8 mouse cellular contexts compared by ENCODE assay signal in genomic region chr8:107030650-107031576, GRCm38 (mm10). TPM values are rescaled to one million over a fixed set of nuclear protein-coding genes. Genes with fewer than 3 reads are reported as not detected.
DNase-seq lines count a peak whose midpoint lies in the region; ATAC-seq and TF ChIP-seq lines count a peak whose summit lies in the region.

Vps4a (plus strand) TSS chr8:107031222.

- H3K36me3 ChIP-seq in C2C12 (ENCODE audit: control insufficient read depth, insufficient read depth): peaks cover 4% of the 10 kb centered on the region
- H3K36me3 ChIP-seq in erythroblast, embryonic 14.5 days (ENCODE audit: control insufficient read depth): peaks cover 13% of the 10 kb centered on the region
- no peaks in the 10 kb centered on the region; the same call in 1 of the 2 replicates for H3K36me3 ChIP-seq in heart, embryonic 12.5 days
- no peaks in the 10 kb centered on the region for H3K36me3 ChIP-seq in kidney, postnatal 0 days (ENCODE audit: insufficient read depth, low read length)
- H3K36me3 ChIP-seq in liver, embryonic 11.5 days (ENCODE audit: control insufficient read depth, insufficient read depth, low read length): no peaks in the 10 kb centered on the region
- no peaks in the 10 kb centered on the region; the same call in 1 of the 2 replicates for H3K36me3 ChIP-seq in stomach, embryonic 14.5 days (ENCODE audit: control insufficient read depth, insufficient read depth, low read length)

- peaks cover 43% of the 10 kb centered on the region for H3K4me1 ChIP-seq in erythroblast, embryonic 14.5 days (ENCODE audit: control insufficient read depth)
- H3K4me1 ChIP-seq in heart, embryonic 12.5 days (replicated peaks): peaks cover 18% of the 10 kb centered on the region
- peaks cover 11% of the 10 kb centered on the region for H3K4me1 ChIP-seq in kidney, postnatal 0 days (replicated peaks; ENCODE audit: insufficient read depth, low read length)
- peaks cover 27% of the 10 kb centered on the region for H3K4me1 ChIP-seq in liver, embryonic 11.5 days (replicated peaks; ENCODE audit: control insufficient read depth, insufficient read depth, low read length)
- peaks cover 12% of the 10 kb centered on the region; the same call in 1 of the 2 replicates for H3K4me1 ChIP-seq in stomach, embryonic 14.5 days (ENCODE audit: control insufficient read depth, insufficient read depth, low read length)

- TF ChIP-seq CTCF in C2C12 (IDR thresholded peaks at IDR 0.05; ENCODE audit: control insufficient read depth, insufficient read depth, insufficient read length): peak; percentile 94
- TF ChIP-seq CTCF in brain, embryonic 14.5 days (IDR thresholded peaks at IDR 0.05; ENCODE audit: borderline replicate concordance, extremely low read depth, insufficient read depth, insufficient read length): peak; percentile 86
- peak; percentile 86 for TF ChIP-seq CTCF in kidney, postnatal 0 days (IDR thresholded peaks at IDR 0.05; ENCODE audit: low read depth)

- DNase-seq in brain, embryonic 14.5 days (ENCODE audit: low read depth): peak; percentile 97
- DNase-seq in kidney, postnatal 0 days (ENCODE audit: low spot score): peak; percentile 95
- peak; percentile 98 for DNase-seq in liver, embryonic 11.5 days (ENCODE audit: low spot score)
- peak; percentile 96 for DNase-seq in naive thymus-derived CD4-positive, alpha-beta T cell, adult 2 months (ENCODE audit: low read depth)

- H3K4me2 ChIP-seq in heart, embryonic 12.5 days: peak within 1 kb of the TSS; percentile 85
- H3K4me2 ChIP-seq in kidney, postnatal 0 days (ENCODE audit: low read length): peak within 1 kb of the TSS; percentile 82
- H3K4me2 ChIP-seq in liver, embryonic 11.5 days: peak within 1 kb of the TSS; percentile 78
- H3K4me2 ChIP-seq in stomach, embryonic 14.5 days (replicated peaks; ENCODE audit: low read depth, low read length): peak within 1 kb of the TSS; percentile 73

- peaks cover 36% of the 10 kb centered on the region for H3K79me2 ChIP-seq in C2C12 (ENCODE audit: control insufficient read depth, insufficient read depth)

- H3K9ac ChIP-seq in heart, embryonic 12.5 days: peak within 1 kb of the TSS; percentile 96
- peak within 1 kb of the TSS; percentile 92 for H3K9ac ChIP-seq in kidney, postnatal 0 days (ENCODE audit: low read depth, low read length)
- peak within 1 kb of the TSS; percentile 92 for H3K9ac ChIP-seq in liver, embryonic 11.5 days (ENCODE audit: low read depth, low read length)
- peak within 1 kb of the TSS; percentile 88 for H3K9ac ChIP-seq in stomach, embryonic 14.5 days (replicated peaks; ENCODE audit: low read depth, low read length)

- H3K9me3 ChIP-seq in erythroblast, embryonic 14.5 days (ENCODE audit: control insufficient read depth, low read length): no peaks in the 10 kb centered on the region
- H3K9me3 ChIP-seq in heart, embryonic 12.5 days (replicated peaks): no peaks in the 10 kb centered on the region
- no peaks in the 10 kb centered on the region for H3K9me3 ChIP-seq in kidney, postnatal 0 days (replicated peaks; ENCODE audit: low read length)
- H3K9me3 ChIP-seq in liver, embryonic 11.5 days (ENCODE audit: control insufficient read depth, low read length): no peaks in the 10 kb centered on the region
- H3K9me3 ChIP-seq in stomach, embryonic 14.5 days (ENCODE audit: control insufficient read depth, low read depth, low read length): no peaks in the 10 kb centered on the region

- H3K79me3 ChIP-seq in C2C12 (ENCODE audit: low read depth): peaks cover 10% of the 10 kb centered on the region

- peak within 1 kb of the TSS; percentile 64 for H3K4me3 ChIP-seq in C2C12 (ENCODE audit: insufficient read depth, poor library complexity, severe bottlenecking)
- H3K4me3 ChIP-seq in erythroblast, embryonic 14.5 days (replicated peaks): peak within 1 kb of the TSS; percentile 99
- H3K4me3 ChIP-seq in heart, embryonic 12.5 days: peak within 1 kb of the TSS; percentile 94
- peak within 1 kb of the TSS; percentile 95 for H3K4me3 ChIP-seq in kidney, postnatal 0 days (replicated peaks; ENCODE audit: low read depth, low read length)
- H3K4me3 ChIP-seq in liver, embryonic 11.5 days (ENCODE audit: low read depth, low read length): peak within 1 kb of the TSS; percentile 89
- H3K4me3 ChIP-seq in stomach, embryonic 14.5 days (ENCODE audit: low read depth, low read length): peak within 1 kb of the TSS; percentile 95

- peak; percentile 96 for ATAC-seq in heart, embryonic 12.5 days (ENCODE audit: insufficient number of reproducible peaks, low FRiP score)
- ATAC-seq in kidney, postnatal 0 days (replicated peaks; ENCODE audit: low FRiP score, low read depth): peak; percentile 94
- peak; percentile 95 for ATAC-seq in liver, embryonic 11.5 days (replicated peaks; ENCODE audit: low FRiP score)
- peak; percentile 93 for ATAC-seq in stomach, embryonic 14.5 days (ENCODE audit: insufficient number of reproducible peaks, insufficient read depth, low FRiP score, low read depth)

- peak; percentile 78 for TF ChIP-seq POLR2A in brain, embryonic 14.5 days (IDR thresholded peaks at IDR 0.05; ENCODE audit: borderline replicate concordance, extremely low read depth, insufficient read depth, insufficient read length, poor library complexity, severe bottlenecking)

- 4% methylated on average over 66 of the region's 66 CpGs for WGBS in heart, embryonic 12.5 days
- WGBS in kidney, postnatal 0 days: 4% methylated on average over 64 of the region's 66 CpGs
- WGBS in liver, embryonic 11.5 days: 4% methylated on average over 66 of the region's 66 CpGs
- WGBS in stomach, embryonic 14.5 days: 5% methylated on average over 60 of the region's 66 CpGs

- no peaks in the 10 kb centered on the region for H3K27me3 ChIP-seq in C2C12 (ENCODE audit: control insufficient read depth, insufficient read depth, insufficient read length)
- no peaks in the 10 kb centered on the region for H3K27me3 ChIP-seq in erythroblast, embryonic 14.5 days (ENCODE audit: control insufficient read depth)
- no peaks in the 10 kb centered on the region for H3K27me3 ChIP-seq in heart, embryonic 12.5 days (replicated peaks)
- H3K27me3 ChIP-seq in kidney, postnatal 0 days (ENCODE audit: insufficient read depth, low read length): no peaks in the 10 kb centered on the region
- no peaks in the 10 kb centered on the region for H3K27me3 ChIP-seq in liver, embryonic 11.5 days (replicated peaks; ENCODE audit: control insufficient read depth, insufficient read depth, low read length)
- no peaks in the 10 kb centered on the region for H3K27me3 ChIP-seq in stomach, embryonic 14.5 days (ENCODE audit: control insufficient read depth, insufficient read depth, low read length)

- H3ac ChIP-seq in C2C12 (ENCODE audit: control insufficient read depth, insufficient read length, low read depth): peak within 1 kb of the TSS; percentile 93

- peak within 1 kb of the TSS; percentile 60 for H3K27ac ChIP-seq in heart, embryonic 12.5 days (ENCODE audit: poor library complexity, severe bottlenecking)
- peak within 1 kb of the TSS; percentile 84 for H3K27ac ChIP-seq in kidney, postnatal 0 days
- H3K27ac ChIP-seq in liver, embryonic 11.5 days (ENCODE audit: low read depth, low read length): peak within 1 kb of the TSS; percentile 75
- H3K27ac ChIP-seq in stomach, embryonic 14.5 days (ENCODE audit: low read length): peak within 1 kb of the TSS; percentile 66; the same call in 1 of the 2 replicates

TF ChIP-seq in C2C12, 6 proteins besides CTCF, POLR2A, EP300 and RAD21:
- TF ChIP-seq MAX (IDR thresholded peaks at IDR 0.05) (no peak), FOSL1 (IDR thresholded peaks at IDR 0.05; ENCODE audit: insufficient read depth, low read length, poor library complexity, severe bottlenecking) (no peak), MYOD1 (IDR thresholded peaks at IDR 0.05; ENCODE audit: control insufficient read depth, insufficient read length, low read depth) (no peak), CEBPB (IDR thresholded peaks at IDR 0.05; ENCODE audit: low read depth) (no peak), MYOG (IDR thresholded peaks at IDR 0.05; ENCODE audit: control insufficient read depth, extremely low read depth, insufficient read length) (no peak), USF1 (IDR thresholded peaks at IDR 0.05; ENCODE audit: low read depth) (no peak)
TF ChIP-seq in C2C12: peak in this region for 0.

RNA-seq across cellular contexts. Expression of gene Vps4a, which starts in this region (rescaled TPM):
- polyA plus RNA-seq in C2C12 (2012; fragmentation: generic; extraction: Trizol): 33.7 TPM
- polyA plus RNA-seq in brain, embryonic 14.5 days (2012; rRNA removed): 83.3 and 99.5 TPM in 2 replicates
- 0.99 and 1.4 TPM in 2 replicates for polyA plus RNA-seq in erythroblast, embryonic 14.5 days (2012)
- polyA plus RNA-seq in heart, embryonic 12.5 days (2016; fragmentation: Nextera tagmentation; extraction: Ambion mirVana): 50.9 and 53.0 TPM in 2 replicates
- 59.6 and 65.2 TPM in 2 replicates for polyA plus RNA-seq in kidney, postnatal 0 days (2015; fragmentation: Nextera tagmentation; extraction: Ambion mirVana)
- polyA plus RNA-seq in liver, embryonic 11.5 days (2014; fragmentation: Nextera tagmentation; extraction: Ambion mirVana): 49.8 and 52.4 TPM in 2 replicates
- 66.3 and 69.7 TPM in 2 replicates for polyA plus RNA-seq in stomach, embryonic 14.5 days (2014; fragmentation: Nextera tagmentation; extraction: Ambion mirVana)

Comparison
In these comparisons a context has a peak if more than half of its experiments do, and no peak if none do; other contexts are left out.
1. Peak in every context shown above with its lines: DNase-seq, ATAC-seq, H3K4me3 ChIP-seq and H3K27ac ChIP-seq.
2. RNA of gene Vps4a (polyA plus RNA-seq): 83.3 to 99.5 TPM in brain, embryonic 14.5 days, 66.3 to 69.7 TPM in stomach, embryonic 14.5 days, 59.6 to 65.2 TPM in kidney, postnatal 0 days, 50.9 to 53.0 TPM in heart, embryonic 12.5 days, 49.8 to 52.4 TPM in liver, embryonic 11.5 days and 33.7 TPM in C2C12 (single experiment); 0.99 to 1.4 TPM in erythroblast, embryonic 14.5 days; every median in the first group is over 10 times any median in the second.